Mouse (Mus musculus): ENCODE data around the gene Gla.
"Not testable (repeated sequence)": the region's sequence is repeated elsewhere in the genome, so short reads cannot be mapped to it uniquely, and the experiment has no call there.

- TF ChIP-seq TAL1, GATA1 (IDR thresholded peaks at IDR 0.05; ENCODE audit: low read length): not testable (repeated sequence)
Observed at GRCm38 (mm10) chrX:134539795-134540194, 61.1 kb downstream of the Gla start.

All from erythroblast, embryonic 14.5 days (primary cell).